Mouse (Mus musculus): ENCODE data around the gene B4galt2. TPM values are rescaled to one million over a fixed set of nuclear protein-coding genes. Genes with fewer than 3 reads are reported as not detected.

B4galt2 gene
- 6.5 and 7.6 TPM in 2 replicates for polyA plus RNA-seq (2012; rRNA removed)

DNA sequence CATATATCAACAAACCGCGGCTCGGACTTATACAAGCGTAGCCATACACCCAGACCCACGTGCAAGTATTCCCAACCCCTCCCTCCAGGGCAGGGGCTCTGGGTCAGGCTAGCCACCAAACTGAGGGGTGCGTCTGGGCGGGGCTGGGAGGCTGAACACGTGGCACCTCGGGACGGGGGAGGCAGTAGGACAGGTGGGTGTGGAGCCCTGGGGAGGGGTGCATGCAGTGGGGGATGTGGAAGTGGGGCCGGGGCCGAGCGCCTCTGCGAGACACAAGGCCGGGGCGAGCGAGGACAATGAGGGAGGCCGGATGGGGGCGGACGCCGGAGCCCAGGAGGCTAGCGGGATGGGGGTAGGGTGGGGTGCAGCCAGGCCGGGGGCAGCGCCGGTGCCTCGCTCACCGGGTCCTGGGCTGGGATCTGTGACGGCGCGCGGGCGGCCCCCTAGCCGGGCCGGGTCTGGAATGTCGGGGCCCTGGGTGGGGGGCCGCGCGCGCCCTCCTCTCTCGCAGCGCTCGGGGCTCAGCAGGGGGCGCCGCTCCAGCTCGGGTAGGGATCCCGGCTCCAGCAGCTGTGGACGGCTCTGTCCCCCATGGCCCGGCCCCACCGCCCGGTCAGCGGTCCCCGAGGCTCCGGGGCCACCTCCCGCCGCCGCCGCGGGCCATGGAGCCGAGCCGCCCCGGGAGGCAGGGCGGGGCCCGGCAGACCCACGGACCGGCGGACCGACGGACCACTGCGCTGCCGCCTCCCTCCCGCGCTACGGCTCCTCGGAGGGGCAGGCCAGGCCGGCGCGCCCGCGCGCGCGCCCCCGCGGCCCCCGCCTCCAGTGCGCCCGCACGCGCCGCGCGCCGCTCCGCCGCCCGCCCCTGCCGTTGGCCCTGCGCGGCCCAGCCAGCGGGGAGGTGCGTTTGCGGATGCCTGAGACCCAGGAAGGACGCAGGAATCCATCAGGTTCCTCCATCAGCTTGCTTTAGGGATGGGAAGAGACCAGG, at the start of gene B4galt2:
Gene B4galt2, minus strand, starts transcription at position 787 of the 991 bp plus-strand sequence.
- peaks cover 10% of the 10 kb centered on the region; the same call in 1 of the 2 replicates for H3K4me1 ChIP-seq (ENCODE audit: control insufficient read depth, insufficient read depth, insufficient read length)
- peaks cover 13% of the 10 kb centered on the region; the same call in 1 of the 2 replicates for H3K36me3 ChIP-seq (ENCODE audit: control insufficient read depth, insufficient read depth, low read length)
- TF ChIP-seq CTCF (IDR thresholded peaks at IDR 0.05; ENCODE audit: extremely low read depth, insufficient read depth, insufficient read length, insufficient replicate concordance) (no peak), POLR2A (IDR thresholded peaks at IDR 0.05; ENCODE audit: low read depth, low read length) (no peak)
- H3K27ac ChIP-seq (ENCODE audit: insufficient read depth, low read length): no peak within 1 kb of the TSS
- no peak for DNase-seq (ENCODE audit: low read depth in 1 of 2, low spot score in 2 of 2)
- H3K27me3 ChIP-seq (ENCODE audit: control insufficient read depth, insufficient read depth, low read length): peaks cover 4% of the 10 kb centered on the region; the same call in 1 of the 2 replicates
- WGBS: 5% methylated on average over 80 of the region's 103 CpGs
- H3K4me3 ChIP-seq (ENCODE audit: extremely low read depth, insufficient read depth, insufficient read length): peak within 1 kb of the TSS; percentile 27; the same call in 1 of the 2 replicates

DNA sequence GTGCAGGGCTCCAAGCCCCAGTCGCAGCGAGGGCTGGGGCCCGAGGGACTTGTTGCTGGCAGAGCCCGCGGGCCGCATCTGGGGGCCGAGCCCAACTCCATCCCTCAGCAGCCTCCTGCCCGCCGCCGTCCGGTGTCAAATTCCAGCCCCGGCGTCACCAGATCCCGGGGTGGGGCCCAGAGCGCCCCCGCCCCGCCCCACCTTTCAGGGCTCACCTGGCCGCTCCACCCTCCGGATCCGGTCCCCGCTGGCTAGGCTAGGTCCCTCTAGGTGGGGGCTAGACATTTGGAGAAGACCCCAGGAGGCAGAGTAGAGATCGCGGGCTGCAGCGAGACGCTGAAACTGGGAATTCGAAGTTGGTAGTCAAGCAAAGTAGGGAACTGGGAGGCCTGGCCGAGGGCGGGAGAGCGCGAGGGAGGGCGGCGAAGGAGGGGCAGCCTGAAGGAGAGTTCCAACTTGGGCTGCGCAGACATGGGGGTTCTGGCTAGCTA, 46.1 kb upstream of the B4galt2 start, which contains the start of gene Artn:
Gene Artn, minus strand, starts transcription at position 373 of the 491 bp plus-strand sequence.
- Histone ChIP-seq H3K4me1 (ENCODE audit: control insufficient read depth, insufficient read depth, insufficient read length) (peaks cover 12% of the 10 kb centered on the region), H3K27me3 (ENCODE audit: control insufficient read depth, insufficient read depth, low read length) (peaks cover 17% of the 10 kb centered on the region), H3K27ac (ENCODE audit: insufficient read depth, low read length) (0 out of 2 replicates have a peak within 1 kb of the TSS, but pooled peaks have one; percentile 6), H3K36me3 (ENCODE audit: control insufficient read depth, insufficient read depth, low read length) (peaks cover 2% of the 10 kb centered on the region; the same call in 1 of the 2 replicates), H3K4me3 (ENCODE audit: extremely low read depth, insufficient read depth, insufficient read length) (no peak within 1 kb of the TSS)
- WGBS: 9% methylated on average over 33 of the region's 33 CpGs
- no peak for DNase-seq (ENCODE audit: low read depth in 1 of 2, low spot score in 2 of 2)
- no peak for TF ChIP-seq POLR2A (IDR thresholded peaks at IDR 0.05; ENCODE audit: low read depth, low read length)
- no peak for TF ChIP-seq CTCF (IDR thresholded peaks at IDR 0.05; ENCODE audit: extremely low read depth, insufficient read depth, insufficient read length, insufficient replicate concordance)

DNA sequence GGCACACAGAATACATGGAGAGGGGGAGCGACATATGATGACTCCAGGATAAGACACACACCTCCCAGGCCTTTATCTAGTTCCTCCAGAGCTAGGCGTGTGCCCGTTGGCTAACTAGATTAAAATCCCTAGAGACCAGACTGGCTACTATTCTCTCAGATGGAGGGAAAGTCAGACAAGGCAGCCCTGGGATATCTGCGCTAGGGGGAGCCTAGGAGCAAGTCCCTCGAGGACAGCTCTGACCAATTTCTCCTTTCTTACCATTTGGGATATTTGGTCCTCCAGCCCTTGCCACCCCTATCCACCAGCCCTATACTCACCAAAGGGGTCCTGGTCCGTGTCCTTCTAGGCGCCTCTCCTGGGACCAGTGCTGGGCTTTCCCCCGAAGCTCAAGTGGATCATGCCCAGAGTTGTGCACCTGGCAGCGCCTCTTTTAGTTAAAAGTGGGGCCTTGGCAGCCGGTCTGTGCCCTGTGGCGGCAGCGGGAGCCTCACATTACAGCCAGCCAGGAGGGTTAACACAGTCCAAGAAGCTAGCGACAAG, 45.5 kb upstream of the B4galt2 start:
- no peak overlapping the region for H3K4me3 ChIP-seq (ENCODE audit: extremely low read depth, insufficient read depth, insufficient read length)
- H3K27me3 ChIP-seq (ENCODE audit: control insufficient read depth, insufficient read depth, low read length): peaks cover 17% of the 10 kb centered on the region
- peak; percentile 1; the same call in 1 of the 2 replicates for TF ChIP-seq CTCF (IDR thresholded peaks at IDR 0.05; ENCODE audit: extremely low read depth, insufficient read depth, insufficient read length, insufficient replicate concordance)
- TF ChIP-seq POLR2A (IDR thresholded peaks at IDR 0.05; ENCODE audit: low read depth, low read length): no peak
- peaks cover 2% of the 10 kb centered on the region; the same call in 1 of the 2 replicates for H3K36me3 ChIP-seq (ENCODE audit: control insufficient read depth, insufficient read depth, low read length)
- WGBS: 5% methylated on average over 13 of the region's 13 CpGs
- H3K4me1 ChIP-seq (ENCODE audit: control insufficient read depth, insufficient read depth, insufficient read length): peaks cover 12% of the 10 kb centered on the region
- 0 out of 2 replicates have a peak overlapping the region, but pooled peaks have one; percentile 6 for H3K27ac ChIP-seq (ENCODE audit: insufficient read depth, low read length)
- no peak for DNase-seq (ENCODE audit: low read depth in 1 of 2, low spot score in 2 of 2)

GRCm38 (mm10) chr4:117928234-117928633, 44.9 kb upstream of the B4galt2 start:
- H3K27me3 ChIP-seq (ENCODE audit: control insufficient read depth, insufficient read depth, low read length): peaks cover 17% of the 10 kb centered on the region
- no peak overlapping the region for H3K27ac ChIP-seq (ENCODE audit: insufficient read depth, low read length)
- no peak overlapping the region for H3K4me3 ChIP-seq (ENCODE audit: extremely low read depth, insufficient read depth, insufficient read length)
- DNase-seq (ENCODE audit: low read depth in 1 of 2, low spot score in 2 of 2): no peak
- H3K4me1 ChIP-seq (ENCODE audit: control insufficient read depth, insufficient read depth, insufficient read length): peaks cover 12% of the 10 kb centered on the region
- WGBS: 27% methylated on average over 6 of the region's 6 CpGs
- TF ChIP-seq CTCF (IDR thresholded peaks at IDR 0.05; ENCODE audit: extremely low read depth, insufficient read depth, insufficient read length, insufficient replicate concordance) (peak; percentile 56; the same call in 1 of the 2 replicates), POLR2A (IDR thresholded peaks at IDR 0.05; ENCODE audit: low read depth, low read length) (no peak)
- peaks cover 2% of the 10 kb centered on the region; the same call in 1 of the 2 replicates for H3K36me3 ChIP-seq (ENCODE audit: control insufficient read depth, insufficient read depth, low read length)

DNA sequence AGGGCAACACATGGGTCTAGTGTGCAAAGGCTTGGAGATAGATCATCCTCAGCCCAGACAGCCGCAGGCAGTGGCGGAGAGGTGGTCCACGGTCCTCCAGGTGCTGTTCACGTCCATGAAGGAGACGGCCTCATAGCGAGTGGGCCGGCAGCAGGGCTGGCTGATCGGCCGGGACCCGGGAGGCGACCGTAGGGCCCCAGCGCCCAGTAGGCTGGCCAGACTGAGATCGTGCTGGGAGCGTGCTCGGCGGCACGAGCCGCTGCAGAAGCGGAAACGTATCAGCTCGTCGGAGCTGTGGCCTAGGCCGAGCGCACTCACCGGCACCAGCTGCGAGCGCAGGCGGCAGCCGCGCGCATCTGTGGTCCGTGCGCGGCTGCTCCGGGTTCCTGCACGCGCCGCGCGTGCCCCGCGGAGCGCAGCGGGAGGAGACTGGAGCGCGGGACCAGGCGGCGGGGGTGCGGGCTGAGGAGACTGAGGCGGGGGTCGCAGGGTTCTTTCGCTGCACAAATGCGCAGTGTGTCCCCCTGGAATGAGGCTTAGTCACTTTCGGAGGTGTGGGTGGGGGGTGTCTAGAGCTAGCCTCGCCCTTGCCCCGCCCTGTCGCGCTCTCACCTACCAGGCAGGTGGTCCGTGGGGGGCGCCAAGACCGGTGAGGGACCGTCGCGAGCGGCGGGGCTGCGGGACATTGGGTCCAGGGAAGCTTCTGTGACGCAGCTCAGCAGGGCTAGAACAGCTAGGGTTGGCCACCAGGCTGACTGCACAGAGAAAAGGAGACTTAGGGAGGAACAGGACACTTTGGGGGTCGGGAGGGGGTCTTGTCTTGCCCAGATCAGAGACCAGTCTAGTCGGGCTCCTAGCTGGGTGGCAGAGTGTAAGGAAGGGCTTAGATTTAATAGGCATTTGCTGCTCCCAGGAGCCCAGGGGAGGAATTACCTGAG, 43.5 kb upstream of the B4galt2 start:
- no peak for DNase-seq (ENCODE audit: low read depth in 1 of 2, low spot score in 2 of 2)
- peaks cover 17% of the 10 kb centered on the region for H3K27me3 ChIP-seq (ENCODE audit: control insufficient read depth, insufficient read depth, low read length)
- H3K36me3 ChIP-seq (ENCODE audit: control insufficient read depth, insufficient read depth, low read length): no peaks in the 10 kb centered on the region
- peaks cover 15% of the 10 kb centered on the region for H3K4me1 ChIP-seq (ENCODE audit: control insufficient read depth, insufficient read depth, insufficient read length)
- 6% methylated on average over 71 of the region's 71 CpGs for WGBS
- no peak overlapping the region for H3K27ac ChIP-seq (ENCODE audit: insufficient read depth, low read length)
- TF ChIP-seq POLR2A (IDR thresholded peaks at IDR 0.05; ENCODE audit: low read depth, low read length): no peak
- no peak for TF ChIP-seq CTCF (IDR thresholded peaks at IDR 0.05; ENCODE audit: extremely low read depth, insufficient read depth, insufficient read length, insufficient replicate concordance)
- H3K4me3 ChIP-seq (ENCODE audit: extremely low read depth, insufficient read depth, insufficient read length): peak overlapping the region; percentile 36; the same call in 1 of the 2 replicates
